Mouse (Mus musculus) limb, embryonic 11.5 days (tissue): Measurements from ENCODE around the gene Itgam. TPM values are rescaled to one million over a fixed set of nuclear protein-coding genes. Genes with fewer than 3 reads are reported as not detected.

ENCODE experiments used
- ATAC-seq: fragments of 200-750 bp; cut with Nextera tagmentation; 2 replicates; pipeline ENCODE4 v1.8.0; 2017; ENCODE audit warnings: low read depth; ENCODE audit not compliant: insufficient number of reproducible peaks, low FRiP score, low TSS enrichment
- DNase-seq: peaks from one replicate; pipeline ENCODE4 v3.0.0-alpha.2; 2015; ENCODE audit warnings: low spot score
- H3K27ac ChIP-seq: fragments of 300-500 bp; sonication (generic); replicated peaks from 2 replicates; pipeline ENCODE4 v1.5.1; 2014; ENCODE audit warnings: low read depth, mild to moderate bottlenecking, low read length
- H3K27me3 ChIP-seq: fragments of 300-500 bp; sonication (generic); 2 replicates; pipeline ENCODE4 v1.6.1; 2014; ENCODE audit warnings: mild to moderate bottlenecking, low read length, mixed read lengths; ENCODE audit not compliant: control insufficient read depth, insufficient read depth
- H3K36me3 ChIP-seq: fragments of 300-500 bp; sonication (generic); 2 replicates; pipeline ENCODE4 v1.6.1; 2014; ENCODE audit warnings: mild to moderate bottlenecking, low read length, moderate library complexity, mixed read lengths; ENCODE audit not compliant: control insufficient read depth, insufficient read depth
- H3K4me1 ChIP-seq: fragments of 300-500 bp; sonication (generic); 2 replicates; pipeline ENCODE4 v1.6.1; 2014; ENCODE audit warnings: low read length, mixed read lengths; ENCODE audit not compliant: control insufficient read depth, insufficient read depth
- H3K4me2 ChIP-seq: fragments of 300-500 bp; sonication (generic); 2 replicates; pipeline ENCODE4 v1.6.1; 2014; ENCODE audit warnings: low read depth, mild to moderate bottlenecking, moderate library complexity; ENCODE audit not compliant: severe bottlenecking
- H3K4me3 ChIP-seq: fragments of 300-500 bp; sonication (generic); 2 replicates; pipeline ENCODE4 v1.5.1; 2014; ENCODE audit warnings: low read depth, low read length
- H3K9ac ChIP-seq: fragments of 300-500 bp; sonication (generic); 2 replicates; pipeline ENCODE4 v1.6.1; 2014; ENCODE audit warnings: mild to moderate bottlenecking, low read length
- H3K9me3 ChIP-seq: fragments of 300-500 bp; sonication (generic); 2 replicates; pipeline ENCODE4 v1.6.1; 2016; ENCODE audit warnings: low read length; ENCODE audit not compliant: control insufficient read depth
- WGBS: fragments of 180-500 bp; shearing (Covaris S2); extraction: QIAGEN DNeasy Blood & Tissue Kit; methylation state at CpG from one replicate; pipeline ENCODE4 v1.1.7; 2014; 5-methylcytosine and 5-hydroxymethylcytosine counted together
- polyA plus RNA-seq: library from polyadenylated mRNA; unstranded; fragments of >200 nt; fragmentation: Nextera tagmentation; extraction: Ambion mirVana; gene quantifications from 2 replicates; pipeline ENCODE4 v1.2.1, GENCODE M21; 2014

The Itgam gene
- polyA plus RNA-seq, 1 experiment from 2014 or later, result 0.28 TPM

DNA sequence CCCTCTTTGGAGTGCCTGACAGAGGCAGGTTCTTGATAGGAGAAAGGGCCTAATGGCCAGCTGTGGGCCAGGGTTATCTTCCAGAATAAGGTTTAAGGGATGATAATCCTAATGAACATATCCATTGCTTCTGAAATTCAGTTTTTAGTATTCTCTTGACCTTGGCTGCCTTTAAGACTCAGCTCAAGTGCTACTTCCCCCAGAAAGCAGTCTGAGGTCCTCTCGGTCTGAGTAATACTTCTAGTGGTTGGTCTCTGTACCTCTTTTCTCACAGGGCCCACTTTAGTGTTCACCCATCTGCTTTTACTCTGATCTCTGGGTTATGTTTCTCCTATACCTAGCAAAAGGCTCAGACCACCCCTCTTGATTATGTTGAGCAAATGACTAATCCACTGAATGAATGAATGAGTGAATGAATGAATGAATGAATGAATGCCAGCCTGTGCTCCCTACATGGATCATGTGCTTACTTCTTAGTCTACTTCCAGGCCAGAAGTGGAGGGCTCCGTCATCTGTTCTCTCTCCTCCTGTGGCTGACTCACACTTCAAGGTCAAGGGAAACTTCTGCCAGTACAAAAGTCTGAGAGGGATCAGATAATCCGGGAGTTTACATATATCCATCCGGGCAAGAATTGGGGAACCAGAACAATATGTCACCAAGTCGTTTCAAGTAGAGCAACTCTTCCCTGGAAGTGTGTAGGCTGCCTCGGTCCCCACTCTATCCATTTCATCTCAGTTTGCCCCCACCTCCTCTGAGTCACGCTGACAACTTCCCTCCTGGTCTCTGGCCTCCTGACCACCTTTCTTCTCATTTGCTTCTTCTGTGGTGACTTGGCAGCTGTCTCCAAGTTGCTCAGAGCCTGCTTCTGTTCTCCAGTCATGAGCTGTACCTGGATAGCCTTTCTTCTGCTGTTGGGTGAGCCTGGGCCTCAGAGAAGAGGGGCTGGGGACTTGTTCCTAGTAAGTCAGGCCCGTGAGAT is 66.6 kb downstream of the Itgam start, which contains the start of gene Itgax:
TSS of gene Itgax (plus strand) at position 807 of the 980 bp plus-strand sequence.
- H3K9me3 ChIP-seq, result no peaks in the 10 kb centered on the region
- H3K27ac ChIP-seq, result no peak within 1 kb of the TSS
- ATAC-seq (no peak), DNase-seq (no peak)
- no peak within 1 kb of the TSS for H3K9ac ChIP-seq
- no peak within 1 kb of the TSS for H3K4me2 ChIP-seq
- WGBS, result 84% methylated on average over 8 of the region's 8 CpGs
- no peaks in the 10 kb centered on the region for H3K36me3 ChIP-seq
- no peak within 1 kb of the TSS for H3K4me3 ChIP-seq
- H3K27me3 ChIP-seq, result no peaks in the 10 kb centered on the region
- no peaks in the 10 kb centered on the region for H3K4me1 ChIP-seq

- Histone ChIP-seq H3K4me1 (no peaks in the 10 kb centered on the region), H3K9ac (no peak overlapping the region), H3K4me2 (no peak overlapping the region), H3K27me3 (no peaks in the 10 kb centered on the region), H3K36me3 (no peaks in the 10 kb centered on the region), H3K4me3 (no peak overlapping the region), H3K27ac (no peak overlapping the region), H3K9me3 (no peaks in the 10 kb centered on the region)
- ATAC-seq (no peak), DNase-seq (no peak)
- 86% methylated on average over 5 of the region's 5 CpGs for WGBS
These were observed 69.7 kb downstream of the Itgam start for GRCm38 (mm10) chr7:128132148-128132547.

DNA sequence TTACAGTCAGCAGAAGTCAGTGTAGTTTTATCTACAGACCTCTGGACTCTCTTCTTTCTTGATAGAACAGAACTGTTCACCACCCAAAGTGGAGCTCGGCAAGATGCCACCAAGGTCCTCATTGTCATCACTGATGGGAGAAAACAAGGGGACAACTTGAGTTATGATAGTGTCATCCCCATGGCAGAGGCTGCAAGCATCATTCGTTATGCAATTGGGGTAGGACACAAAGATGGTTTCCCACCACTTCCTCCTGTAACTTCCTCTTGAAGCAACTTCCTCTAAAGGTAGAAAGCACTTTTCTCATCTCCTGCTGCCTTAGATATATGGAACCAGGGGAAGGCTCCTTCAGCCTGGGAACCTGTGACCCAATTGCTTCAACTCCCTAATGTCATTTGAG is 71.2 kb downstream of the Itgam start:
- Histone ChIP-seq H3K27ac (no peak overlapping the region), H3K9ac (no peak overlapping the region), H3K4me1 (no peaks in the 10 kb centered on the region), H3K36me3 (no peaks in the 10 kb centered on the region), H3K4me2 (no peak overlapping the region), H3K9me3 (no peaks in the 10 kb centered on the region), H3K4me3 (no peak overlapping the region), H3K27me3 (no peaks in the 10 kb centered on the region)
- ATAC-seq, result no peak
- DNase-seq, result no peak
- WGBS, result 90% methylated on average over 2 of the region's 2 CpGs

- Histone ChIP-seq H3K4me2 (no peak overlapping the region), H3K4me3 (no peak overlapping the region), H3K27ac (no peak overlapping the region), H3K9me3 (no peaks in the 10 kb centered on the region), H3K4me1 (no peaks in the 10 kb centered on the region), H3K27me3 (no peaks in the 10 kb centered on the region), H3K36me3 (no peaks in the 10 kb centered on the region), H3K9ac (no peak overlapping the region)
- 30% methylated on average over 4 of the region's 4 CpGs for WGBS
- DNase-seq (no peak), ATAC-seq (no peak)
These were observed 74.5 kb downstream of the Itgam start for GRCm38 (mm10) chr7:128136927-128137326.

DNA sequence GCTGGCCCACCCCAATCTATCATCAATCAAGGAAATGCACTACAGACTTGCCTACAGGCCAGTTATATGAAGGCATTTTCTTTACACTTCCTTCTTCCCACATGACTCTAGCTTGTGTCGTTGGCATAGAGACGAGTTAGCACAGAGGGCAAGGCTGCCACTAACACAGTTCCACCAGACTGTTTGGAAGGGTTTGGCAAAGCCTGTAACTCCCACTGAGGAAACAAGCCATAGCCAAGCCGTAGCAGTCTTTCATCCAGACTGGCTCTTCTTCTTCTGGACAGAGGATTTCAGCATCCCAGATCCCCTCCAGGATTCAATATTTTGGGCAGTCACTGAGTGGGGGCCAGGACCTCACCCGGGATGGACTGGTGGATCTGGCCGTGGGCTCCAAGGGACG is 77.2 kb downstream of the Itgam start:
- no peak for ATAC-seq
- Histone ChIP-seq H3K9ac (no peak overlapping the region), H3K27me3 (no peaks in the 10 kb centered on the region), H3K4me3 (no peak overlapping the region), H3K27ac (no peak overlapping the region), H3K36me3 (no peaks in the 10 kb centered on the region), H3K9me3 (no peaks in the 10 kb centered on the region), H3K4me2 (no peak overlapping the region), H3K4me1 (no peaks in the 10 kb centered on the region)
- WGBS, result 90% methylated on average over 6 of the region's 6 CpGs
- DNase-seq, result no peak

GRCm38 (mm10) chr7:128150970-128151369 is 88.5 kb downstream of the Itgam start:
- Histone ChIP-seq H3K36me3 (no peaks in the 10 kb centered on the region), H3K27me3 (no peaks in the 10 kb centered on the region), H3K27ac (no peak overlapping the region), H3K4me2 (no peak overlapping the region), H3K4me1 (no peaks in the 10 kb centered on the region), H3K9me3 (no peaks in the 10 kb centered on the region), H3K9ac (no peak overlapping the region), H3K4me3 (no peak overlapping the region)
- 76% methylated on average over 8 of the region's 8 CpGs for WGBS
- ATAC-seq (no peak), DNase-seq (no peak)

DNA sequence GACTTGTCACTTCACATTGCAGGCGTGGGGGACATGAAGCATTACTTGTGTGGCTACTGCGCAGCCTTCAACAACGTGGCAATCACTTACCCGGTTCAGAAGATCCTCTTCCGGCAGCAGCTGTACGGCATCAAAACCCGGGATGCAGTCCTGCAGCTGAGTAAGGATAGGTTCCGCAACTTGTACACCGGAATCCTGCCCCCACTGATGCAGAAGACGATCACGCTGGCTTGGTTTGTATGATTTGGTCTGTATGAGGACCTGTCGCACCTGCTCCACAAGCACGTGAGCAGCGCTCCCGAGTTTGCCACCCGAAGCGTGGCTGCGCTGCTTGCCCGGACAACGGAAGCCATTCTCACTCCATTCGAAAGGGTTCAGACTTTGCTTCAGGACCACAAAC is 91.6 kb downstream of the Itgam start, which contains the start of gene Itgad:
TSS of gene Itgad (plus strand) at position 301 of the 400 bp plus-strand sequence.
- no peaks in the 10 kb centered on the region for H3K36me3 ChIP-seq
- no peak within 1 kb of the TSS for H3K4me3 ChIP-seq
- H3K9ac ChIP-seq, result no peak within 1 kb of the TSS
- H3K27me3 ChIP-seq, result no peaks in the 10 kb centered on the region
- no peak within 1 kb of the TSS for H3K27ac ChIP-seq
- no peaks in the 10 kb centered on the region for H3K4me1 ChIP-seq
- ATAC-seq, result no peak
- WGBS, result 93% methylated on average over 21 of the region's 21 CpGs
- no peak within 1 kb of the TSS for H3K4me2 ChIP-seq
- no peak for DNase-seq
- no peaks in the 10 kb centered on the region for H3K9me3 ChIP-seq

GRCm38 (mm10) chr7:128154924-128155323 is 92.5 kb downstream of the Itgam start:
- ATAC-seq (no peak), DNase-seq (no peak)
- Histone ChIP-seq H3K4me3 (no peak overlapping the region), H3K4me2 (no peak overlapping the region), H3K9me3 (no peaks in the 10 kb centered on the region), H3K4me1 (no peaks in the 10 kb centered on the region), H3K36me3 (no peaks in the 10 kb centered on the region), H3K9ac (no peak overlapping the region), H3K27ac (no peak overlapping the region), H3K27me3 (no peaks in the 10 kb centered on the region)
- 79% methylated on average over 10 of the region's 10 CpGs for WGBS
